17 mouse cellular contexts compared by ENCODE assay signal in genomic region chr2:75403791-75404190, GRCm38 (mm10).
"Had no signal": no experiment of that assay in that cellular context is flagged by ENCODE, and none has a peak within 500 bp of the region (broad histone marks: within the 10 kb centered on the region; RNA-seq: fewer than 3 reads in every experiment).

No protein-coding gene starts in this region.

- H3K4me2 ChIP-seq: kidney, embryonic 15.5 days; liver, embryonic 13.5 days; neural tube, embryonic 13.5 days had no signal

- DNase-seq: kidney, adult 11 months; kidney, adult 8-10 months; kidney, postnatal 10 days; kidney, postnatal 36 days; layer of hippocampus, postnatal 36 days; left cerebral cortex, postnatal 4 days; liver, embryonic 13.5 days; lung, adult 2 months; retina, postnatal 1 day; right cerebral cortex, postnatal 25 days; thymus, adult 18-20 months; thymus, postnatal 36 days had no signal

- H3K36me3 ChIP-seq: kidney, embryonic 15.5 days; liver, embryonic 13.5 days; neural tube, embryonic 13.5 days had no signal

- H3K27me3 ChIP-seq: kidney, embryonic 15.5 days; liver, embryonic 13.5 days; neural tube, embryonic 13.5 days had no signal

- H3K4me1 ChIP-seq: kidney, embryonic 15.5 days; liver, embryonic 13.5 days had no signal

- H3K27ac ChIP-seq: kidney, embryonic 15.5 days; left cerebral cortex, adult 2 months; liver, embryonic 13.5 days; macrophage; neural tube, embryonic 13.5 days had no signal

- H3K4me3 ChIP-seq: kidney, embryonic 15.5 days; left cerebral cortex, adult 2 months; liver, embryonic 13.5 days; myocyte; neural tube, embryonic 13.5 days had no signal

- H3K9me3 ChIP-seq: kidney, embryonic 15.5 days; liver, embryonic 13.5 days; neural tube, embryonic 13.5 days had no signal

- H3K9ac ChIP-seq: kidney, embryonic 15.5 days; liver, embryonic 13.5 days; neural tube, embryonic 13.5 days had no signal
